Mouse (Mus musculus): ENCODE measurements around the gene Plppr4. TPM values are rescaled to one million over a fixed set of nuclear protein-coding genes. Genes with fewer than 3 reads are reported as not detected.

Plppr4 gene
- polyA plus RNA-seq, 1 experiment from 2014 or later, result 1.3 TPM

DNA sequence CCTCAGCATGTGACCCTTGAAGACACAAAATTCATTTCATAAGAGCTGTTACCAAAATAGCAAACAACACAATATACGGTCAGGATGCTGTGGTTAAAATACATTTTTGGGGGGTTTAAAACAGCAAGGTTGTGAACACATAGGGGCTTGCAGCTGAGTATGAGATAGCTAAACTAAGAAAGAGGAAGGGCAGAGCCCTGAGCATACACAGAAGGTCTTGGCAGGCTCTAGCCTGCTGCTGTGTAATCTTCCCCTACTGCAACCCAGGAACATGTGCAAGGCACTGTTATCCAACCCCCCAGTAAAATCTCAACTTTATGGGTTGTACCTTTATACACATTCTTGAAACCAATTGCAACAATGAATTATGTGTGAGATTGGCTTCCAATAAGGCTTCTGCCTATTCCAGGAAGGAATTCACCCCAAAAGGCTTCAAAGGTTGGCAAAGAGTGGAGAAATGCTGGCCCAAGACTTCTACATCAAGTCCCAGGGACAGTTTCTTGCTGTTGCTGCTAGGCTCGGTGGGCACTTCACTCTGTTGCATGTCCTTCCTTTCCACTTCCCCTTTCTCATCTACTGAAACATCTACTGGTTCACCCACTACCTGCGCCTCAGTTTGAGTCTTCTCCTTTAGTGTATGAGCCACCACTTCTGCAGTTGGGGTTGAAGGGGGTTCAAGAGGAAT is 51.6 kb downstream of the Plppr4 start:
- H3K4me1 ChIP-seq (replicated peaks; ENCODE audit: control insufficient read depth, insufficient read depth, low read length), result no peaks in the 10 kb centered on the region
- no peak overlapping the region for H3K4me3 ChIP-seq (ENCODE audit: low read depth, low read length)
- 95% methylated on average over 3 of the region's 3 CpGs for WGBS
- DNase-seq (ENCODE audit: low spot score) (no peak), ATAC-seq (ENCODE audit: low FRiP score) (no peak)
- no peaks in the 10 kb centered on the region for H3K9me3 ChIP-seq (ENCODE audit: control insufficient read depth, low read length)
- H3K27ac ChIP-seq (ENCODE audit: low read depth, low read length), result no peak overlapping the region
- H3K4me2 ChIP-seq (replicated peaks; ENCODE audit: low read depth, low read length), result no peak overlapping the region
- no peaks in the 10 kb centered on the region for H3K27me3 ChIP-seq (ENCODE audit: control insufficient read depth, insufficient read depth, low read length)
- no peaks in the 10 kb centered on the region for H3K36me3 ChIP-seq (ENCODE audit: control insufficient read depth, insufficient read depth, low read length)
- H3K9ac ChIP-seq (ENCODE audit: low read depth, low read length), result no peak overlapping the region

DNA sequence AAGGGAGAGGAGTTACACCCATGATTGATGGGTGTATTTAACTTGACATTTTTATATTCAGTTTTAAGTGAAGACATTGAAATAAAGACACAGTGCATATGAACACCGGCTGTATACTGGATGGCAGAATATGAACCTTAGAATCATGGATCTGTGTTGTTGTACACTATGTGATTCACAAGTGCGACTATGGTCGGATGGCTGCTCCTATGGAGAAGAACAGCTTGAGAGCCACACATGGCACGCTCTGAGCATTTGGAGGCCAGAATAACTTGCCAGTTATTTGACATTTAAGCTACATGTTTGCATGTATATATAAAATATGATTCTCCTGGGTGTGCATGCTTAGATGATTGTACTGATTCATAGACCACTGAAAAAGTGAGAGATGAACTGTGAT is 53.1 kb downstream of the Plppr4 start:
- no peaks in the 10 kb centered on the region for H3K9me3 ChIP-seq (ENCODE audit: control insufficient read depth, low read length)
- no peak overlapping the region for H3K4me3 ChIP-seq (ENCODE audit: low read depth, low read length)
- no peak overlapping the region for H3K27ac ChIP-seq (ENCODE audit: low read depth, low read length)
- H3K4me1 ChIP-seq (replicated peaks; ENCODE audit: control insufficient read depth, insufficient read depth, low read length), result no peaks in the 10 kb centered on the region
- H3K36me3 ChIP-seq (ENCODE audit: control insufficient read depth, insufficient read depth, low read length), result no peaks in the 10 kb centered on the region
- DNase-seq (ENCODE audit: low spot score), result no peak
- H3K27me3 ChIP-seq (ENCODE audit: control insufficient read depth, insufficient read depth, low read length), result no peaks in the 10 kb centered on the region
- no peak overlapping the region for H3K9ac ChIP-seq (ENCODE audit: low read depth, low read length)
- H3K4me2 ChIP-seq (replicated peaks; ENCODE audit: low read depth, low read length), result no peak overlapping the region
- no peak for ATAC-seq (ENCODE audit: low FRiP score)
- WGBS, result 96% methylated on average over 4 of the region's 4 CpGs

DNA sequence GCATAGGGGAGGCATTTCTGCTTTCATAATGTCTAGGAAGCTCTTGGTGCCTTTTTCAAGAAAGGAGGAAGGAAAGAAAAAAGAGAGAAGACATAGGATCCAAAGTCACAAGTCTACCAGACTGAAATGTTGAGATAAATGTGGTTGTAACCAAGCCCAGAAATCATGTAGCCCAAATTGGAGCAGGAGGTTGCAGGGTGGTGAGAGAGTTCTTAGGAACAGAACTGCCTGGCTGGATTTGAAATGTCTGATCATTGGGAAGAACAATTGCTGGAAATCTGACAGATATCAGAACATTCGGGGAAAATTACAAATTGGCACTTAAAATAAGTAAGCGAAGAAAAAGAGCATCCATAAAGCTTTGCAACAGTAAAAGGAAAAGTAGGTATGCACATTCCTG is 56.6 kb downstream of the Plppr4 start:
- ATAC-seq (ENCODE audit: low FRiP score), result no peak
- no peak overlapping the region for H3K27ac ChIP-seq (ENCODE audit: low read depth, low read length)
- H3K9ac ChIP-seq (ENCODE audit: low read depth, low read length), result no peak overlapping the region
- H3K9me3 ChIP-seq (ENCODE audit: control insufficient read depth, low read length), result no peaks in the 10 kb centered on the region
- H3K4me2 ChIP-seq (replicated peaks; ENCODE audit: low read depth, low read length), result no peak overlapping the region
- H3K4me3 ChIP-seq (ENCODE audit: low read depth, low read length), result no peak overlapping the region
- H3K36me3 ChIP-seq (ENCODE audit: control insufficient read depth, insufficient read depth, low read length), result no peaks in the 10 kb centered on the region
- no peaks in the 10 kb centered on the region for H3K4me1 ChIP-seq (replicated peaks; ENCODE audit: control insufficient read depth, insufficient read depth, low read length)
- 86% methylated on average over 2 of the region's 2 CpGs for whole genome bisulfite sequencing
- no peaks in the 10 kb centered on the region for H3K27me3 ChIP-seq (ENCODE audit: control insufficient read depth, insufficient read depth, low read length)
- no peak for DNase-seq (ENCODE audit: low spot score)

DNA sequence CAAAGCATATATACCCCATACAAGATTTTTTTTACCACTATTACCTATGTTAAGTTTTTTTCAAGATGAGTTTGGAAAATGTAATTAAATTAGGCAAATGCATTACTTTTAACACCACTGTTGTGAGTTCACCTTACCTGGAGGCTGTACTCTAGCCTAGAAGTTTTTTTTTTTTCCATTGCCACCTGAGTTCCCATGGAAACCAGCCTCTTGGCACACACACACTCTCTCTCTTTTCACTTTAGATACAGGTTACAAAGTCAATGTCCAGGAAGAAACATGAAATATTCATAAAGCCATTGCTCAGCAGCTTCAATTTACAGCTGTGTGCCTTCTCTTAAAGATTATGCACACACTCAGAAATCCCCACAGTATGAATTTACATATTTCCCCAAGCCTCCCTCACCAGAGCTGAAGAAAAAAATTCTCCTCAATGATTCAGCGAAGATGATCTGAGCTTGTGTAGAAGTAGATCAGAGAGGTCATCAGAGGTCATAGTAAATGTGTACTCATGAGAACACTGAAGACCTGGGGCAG is 59.9 kb downstream of the Plppr4 start:
- no peaks in the 10 kb centered on the region for H3K9me3 ChIP-seq (ENCODE audit: control insufficient read depth, low read length)
- WGBS, result 83% methylated on average over 1 of the region's 1 CpGs
- DNase-seq (ENCODE audit: low spot score), result no peak

DNA sequence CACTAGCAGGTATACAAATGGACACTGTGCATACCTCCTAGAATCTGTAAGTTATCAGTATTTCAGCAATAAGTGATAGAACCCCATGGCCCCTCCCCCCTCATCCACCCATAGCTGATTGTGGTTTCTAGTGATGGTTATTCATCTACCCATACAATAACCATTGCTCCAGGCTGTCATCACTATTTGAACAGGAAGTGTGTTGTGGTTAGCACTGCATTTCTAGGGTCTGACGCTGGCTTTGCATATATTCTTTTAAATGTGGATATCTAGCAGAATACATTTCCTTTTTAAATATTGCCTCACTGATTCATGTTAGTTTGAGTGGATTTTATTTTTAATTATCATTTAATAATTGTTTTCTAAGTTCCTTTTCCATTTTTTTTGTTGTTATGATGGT is 62.9 kb downstream of the Plppr4 start:
- ATAC-seq (ENCODE audit: low FRiP score) (no peak), DNase-seq (ENCODE audit: low spot score) (no peak)
- no peak overlapping the region for H3K9ac ChIP-seq (ENCODE audit: low read depth, low read length)
- no peaks in the 10 kb centered on the region for H3K4me1 ChIP-seq (replicated peaks; ENCODE audit: control insufficient read depth, insufficient read depth, low read length)
- no peaks in the 10 kb centered on the region for H3K9me3 ChIP-seq (ENCODE audit: control insufficient read depth, low read length)
- WGBS, result 93% methylated on average over 1 of the region's 1 CpGs
- H3K27me3 ChIP-seq (ENCODE audit: control insufficient read depth, insufficient read depth, low read length), result no peaks in the 10 kb centered on the region
- H3K4me3 ChIP-seq (ENCODE audit: low read depth, low read length), result no peak overlapping the region
- H3K4me2 ChIP-seq (replicated peaks; ENCODE audit: low read depth, low read length), result no peak overlapping the region
- no peak overlapping the region for H3K27ac ChIP-seq (ENCODE audit: low read depth, low read length)
- H3K36me3 ChIP-seq (ENCODE audit: control insufficient read depth, insufficient read depth, low read length), result no peaks in the 10 kb centered on the region

More for the DNA sequence above, 59.9 kb downstream of the Plppr4 start:
- Histone ChIP-seq H3K4me1 (replicated peaks; ENCODE audit: control insufficient read depth, insufficient read depth, low read length) (no peaks in the 10 kb centered on the region), H3K9ac (ENCODE audit: low read depth, low read length) (no peak overlapping the region), H3K4me3 (ENCODE audit: low read depth, low read length) (no peak overlapping the region), H3K27ac (ENCODE audit: low read depth, low read length) (no peak overlapping the region), H3K27me3 (ENCODE audit: control insufficient read depth, insufficient read depth, low read length) (no peaks in the 10 kb centered on the region), H3K4me2 (replicated peaks; ENCODE audit: low read depth, low read length) (no peak overlapping the region), H3K36me3 (ENCODE audit: control insufficient read depth, insufficient read depth, low read length) (no peaks in the 10 kb centered on the region)
- ATAC-seq (ENCODE audit: low FRiP score), result no peak

DNA sequence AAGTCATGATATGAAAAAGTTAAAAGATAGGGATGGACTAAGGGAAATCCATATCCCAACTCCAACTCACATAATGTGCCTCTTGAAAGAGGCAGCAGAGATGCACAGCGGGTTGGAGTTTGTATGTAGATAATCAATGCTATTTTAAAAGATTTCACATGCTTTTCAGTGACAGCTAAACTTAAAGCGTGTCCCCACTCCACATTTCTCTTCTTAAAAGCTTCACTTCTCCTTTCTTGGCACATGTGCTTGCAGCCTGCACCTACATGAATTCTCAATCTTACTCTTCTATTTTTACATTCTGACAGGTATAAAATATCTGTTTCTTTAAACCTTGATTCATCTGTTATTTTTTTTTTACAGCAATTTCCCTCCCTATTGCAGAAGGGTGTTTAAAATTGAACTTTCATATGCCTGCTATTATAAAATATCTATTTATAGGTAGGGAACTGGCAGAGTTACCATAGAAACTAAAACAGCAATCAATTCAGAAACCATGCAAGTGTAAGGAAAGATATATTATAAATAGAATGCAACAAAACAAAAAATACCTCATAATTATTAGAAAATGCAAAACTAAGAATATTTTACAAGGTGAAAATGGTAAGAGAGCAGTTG is 66.3 kb downstream of the Plppr4 start:
- no peak for ATAC-seq (ENCODE audit: low FRiP score)
- H3K27me3 ChIP-seq (ENCODE audit: control insufficient read depth, insufficient read depth, low read length), result no peaks in the 10 kb centered on the region
- WGBS, result 83% methylated on average over 2 of the region's 2 CpGs
- no peak overlapping the region for H3K4me3 ChIP-seq (ENCODE audit: low read depth, low read length)
- H3K9me3 ChIP-seq (ENCODE audit: control insufficient read depth, low read length), result no peaks in the 10 kb centered on the region
- no peak overlapping the region for H3K4me2 ChIP-seq (replicated peaks; ENCODE audit: low read depth, low read length)
- H3K36me3 ChIP-seq (ENCODE audit: control insufficient read depth, insufficient read depth, low read length), result no peaks in the 10 kb centered on the region
- H3K27ac ChIP-seq (ENCODE audit: low read depth, low read length), result no peak overlapping the region
- no peaks in the 10 kb centered on the region for H3K4me1 ChIP-seq (replicated peaks; ENCODE audit: control insufficient read depth, insufficient read depth, low read length)
- DNase-seq (ENCODE audit: low spot score), result no peak
- no peak overlapping the region for H3K9ac ChIP-seq (ENCODE audit: low read depth, low read length)

Other genes starting within 250 kb of the Plppr4 start
- 0.40 and 0.48 TPM in 2 replicates for gene Plppr5, start 214.0 kb upstream of the Plppr4 start, polyA plus RNA-seq (2014; fragmentation: Nextera tagmentation; extraction: Ambion mirVana)